Mouse (Mus musculus) CD4-positive, CD25-positive, alpha-beta regulatory T cell, adult 4 months (primary cell): ENCODE data around the gene Cntd1. TPM values are rescaled to one million over a fixed set of nuclear protein-coding genes. Genes with fewer than 3 reads are reported as not detected.
A peak's percentile ranks its signal among the peaks of the same experiment; 100 is the strongest.
"Not testable (repeated sequence)": the region's sequence is repeated elsewhere in the genome, so short reads cannot be mapped to it uniquely, and the experiment has no call there.

ENCODE experiments used
- ATAC-seq: one replicate; pipeline ENCODE4 v1.8.0; 2017
- polyA plus RNA-seq, 2 experiments: library from polyadenylated mRNA; unstranded; fragments of 100-300 nt; shearing (Covaris generic); gene quantifications; one replicate each; pipeline ENCODE4 v1.2.1; 2017

The Cntd1 gene
- polyA plus RNA-seq, 2 experiments from 2014 or later = 0.97 TPM; not detected in 1

DNA sequence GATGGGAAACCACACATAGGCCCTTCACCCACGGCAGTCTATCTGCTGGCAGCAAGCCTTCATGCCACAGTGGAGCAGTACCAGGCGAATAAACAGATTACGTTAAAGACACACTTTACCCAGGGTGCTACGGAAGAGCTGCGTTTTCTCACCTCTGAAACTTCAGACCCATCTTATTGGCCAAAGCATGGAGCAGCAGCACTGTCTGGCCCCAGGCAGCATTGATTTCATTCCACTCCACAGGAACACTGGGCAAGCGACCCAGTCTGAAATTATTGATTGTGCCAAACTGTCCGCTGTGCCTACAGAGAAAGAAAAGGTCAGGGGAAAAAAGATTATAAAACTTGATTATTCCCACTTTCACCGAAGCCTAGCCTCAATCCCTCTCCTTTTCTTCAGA is 12.4 kb downstream of the Cntd1 start:
- no peak for ATAC-seq

- ATAC-seq = no peak
These were observed 16.4 kb downstream of the Cntd1 start for GRCm38 (mm10) chr11:101295191-101295590.

DNA sequence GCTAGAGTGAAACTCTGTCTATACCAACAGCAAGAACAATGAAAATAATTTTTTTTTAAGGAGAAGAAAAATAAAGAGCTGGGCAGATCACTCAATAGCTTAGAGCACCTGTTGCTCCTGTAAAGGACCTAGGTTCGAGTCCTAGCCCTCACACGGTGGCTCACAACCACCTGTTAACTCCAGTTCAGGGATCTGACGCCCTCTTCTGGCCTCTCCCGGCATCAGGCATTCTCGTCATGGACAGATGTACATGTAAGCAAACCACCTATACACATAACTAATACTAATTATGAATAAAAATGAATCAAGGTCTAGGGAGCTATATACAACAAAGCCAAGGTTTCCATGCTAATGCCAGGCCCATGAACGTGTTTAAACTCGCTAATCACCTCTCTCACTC is 22.1 kb downstream of the Cntd1 start:
- no peak for ATAC-seq

GRCm38 (mm10) chr11:101301299-101302003 is 22.6 kb downstream of the Cntd1 start:
- ATAC-seq = peak; percentile 34

GRCm38 (mm10) chr11:101302004-101302798 is 23.4 kb downstream of the Cntd1 start, which contains the start of gene Becn1:
Gene Becn1, minus strand, starts transcription at chr11:101302286.
- ATAC-seq = peak; percentile 97

GRCm38 (mm10) chr11:101307744-101308143 is 28.9 kb downstream of the Cntd1 start:
- ATAC-seq = no peak

DNA sequence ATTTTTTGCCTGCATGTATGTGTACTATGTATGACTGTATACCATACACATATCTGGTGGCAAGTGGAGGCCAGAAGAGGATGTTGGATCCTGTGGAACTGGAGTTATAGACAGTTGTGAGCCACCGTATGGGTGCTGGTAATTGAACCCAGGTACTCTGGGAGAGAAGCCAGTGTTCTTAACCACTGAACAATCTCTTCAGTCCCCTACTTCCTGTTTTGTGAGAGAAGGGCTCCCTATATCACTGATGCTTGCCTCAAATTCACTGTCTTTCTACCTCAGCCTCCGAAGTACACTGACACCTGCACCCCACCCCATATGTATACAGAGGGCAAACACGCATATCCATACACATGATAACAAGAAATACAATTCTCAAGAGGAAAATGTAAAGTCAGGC is 32.3 kb downstream of the Cntd1 start:
- ATAC-seq = no peak

- ATAC-seq = no peak
These were observed 33.3 kb downstream of the Cntd1 start for GRCm38 (mm10) chr11:101312150-101312549.

GRCm38 (mm10) chr11:101314567-101314966 is 35.8 kb downstream of the Cntd1 start:
- ATAC-seq = no peak

GRCm38 (mm10) chr11:101315082-101315650 is 36.4 kb downstream of the Cntd1 start:
- ATAC-seq = no peak

DNA sequence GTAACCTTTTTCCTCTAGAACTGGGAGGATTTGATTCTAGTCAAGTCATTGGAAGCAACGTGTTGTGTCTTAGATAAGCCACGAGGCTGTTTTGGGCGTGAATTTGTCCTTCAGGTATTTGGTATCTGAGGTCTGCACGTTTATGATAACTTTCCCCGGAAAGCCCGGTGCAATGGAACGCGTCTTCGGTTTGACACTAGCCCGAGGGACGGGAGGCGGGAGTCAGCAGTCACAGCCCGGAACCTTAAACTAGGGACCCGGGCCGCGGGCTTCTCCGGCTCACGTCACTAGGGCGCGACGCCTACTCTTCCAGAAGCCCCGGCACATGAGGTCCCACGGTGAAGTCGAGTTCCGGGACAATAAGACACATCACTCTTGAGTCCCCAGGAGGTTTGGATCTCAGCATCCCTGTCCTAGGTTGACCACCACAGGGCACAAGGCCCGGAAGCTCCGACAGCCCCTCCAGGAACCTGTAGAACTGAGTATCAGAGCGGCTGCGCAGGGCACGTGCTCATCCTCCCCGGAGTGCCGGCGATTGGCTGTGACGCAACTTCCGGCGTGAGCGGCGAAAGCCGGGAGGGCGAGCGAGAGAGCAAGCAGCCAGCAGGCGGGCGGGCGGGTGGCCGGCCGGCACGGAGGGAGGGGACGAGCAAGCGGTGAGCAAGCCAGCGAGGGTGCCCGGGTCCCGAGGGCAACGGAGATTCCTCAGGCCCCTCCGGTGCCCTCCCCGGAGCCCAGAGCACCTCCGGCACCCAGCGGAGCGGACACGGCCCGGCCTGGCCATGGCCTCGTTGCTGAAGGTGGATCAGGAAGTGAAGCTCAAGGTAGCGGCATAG is 37.1 kb downstream of the Cntd1 start, which contains the start of gene Psme3:
Gene Psme3, plus strand, starts transcription at position 549 of the 836 bp plus-strand sequence.
- peak; percentile 85 for ATAC-seq

DNA sequence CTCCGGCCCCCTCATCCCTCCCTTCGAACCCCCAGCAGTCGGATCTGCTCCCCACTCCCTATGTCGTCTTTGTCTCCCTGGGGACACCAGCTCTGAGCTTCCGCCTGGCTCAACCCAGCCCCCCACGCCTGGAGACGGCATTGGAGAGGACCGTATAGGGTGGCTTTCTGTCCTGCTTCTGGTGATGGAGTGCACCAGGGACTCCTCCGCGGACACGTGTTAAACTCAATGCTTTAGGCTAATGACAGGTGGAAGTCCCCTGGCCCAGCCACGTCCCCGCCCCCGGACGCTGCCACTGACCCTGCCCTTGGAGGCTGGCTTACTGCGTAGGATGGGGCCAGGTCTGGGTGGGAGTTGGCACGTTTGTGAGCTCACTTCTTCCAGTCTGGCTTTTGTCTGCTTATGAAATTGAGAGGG is 37.7 kb downstream of the Cntd1 start:
- peak; percentile 21 for ATAC-seq

DNA sequence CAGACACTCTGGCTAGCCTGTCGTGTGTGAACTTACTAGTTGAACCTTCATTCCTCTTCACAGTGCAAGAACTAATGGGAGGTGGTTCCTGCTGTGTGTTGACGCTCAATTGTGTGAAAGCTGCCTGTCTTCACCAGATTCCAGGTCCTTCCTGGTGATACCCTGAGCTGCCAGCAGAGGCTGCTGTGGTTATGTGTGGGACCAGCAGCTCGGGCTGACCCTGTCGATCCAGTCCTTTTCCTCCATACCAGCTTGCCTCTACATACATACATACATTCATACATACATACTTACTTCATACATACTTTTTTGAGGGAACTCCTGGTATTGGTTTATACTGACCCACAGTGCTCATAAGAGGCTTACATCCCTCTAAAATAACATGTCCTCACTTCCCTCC is 44.8 kb downstream of the Cntd1 start:
- ATAC-seq = no peak

DNA sequence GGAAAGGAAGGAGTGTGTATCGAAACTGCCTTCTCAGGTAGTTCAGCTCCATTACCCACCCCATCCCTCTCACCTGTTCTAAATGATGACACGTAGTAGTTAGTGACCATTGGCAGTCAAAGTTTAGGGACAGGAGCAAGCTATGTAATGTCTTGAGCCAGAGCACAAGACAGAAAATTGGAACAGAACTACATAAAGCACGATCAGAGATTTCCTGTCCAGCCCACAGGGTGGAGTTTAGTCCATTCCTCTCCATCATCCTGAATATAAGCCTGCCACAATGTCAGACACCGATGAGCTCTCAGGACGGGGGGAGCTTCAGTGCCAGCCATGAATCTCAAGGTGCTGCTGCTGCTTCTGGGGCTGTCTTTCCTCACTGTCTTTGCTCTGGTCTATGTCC is 46.0 kb downstream of the Cntd1 start, which contains the start of gene Aoc2:
Gene Aoc2, plus strand, starts transcription at position 301 of the 400 bp plus-strand sequence.
- ATAC-seq = no peak

GRCm38 (mm10) chr11:101325201-101325600 is 46.4 kb downstream of the Cntd1 start:
- ATAC-seq = not testable (repeated sequence)

DNA sequence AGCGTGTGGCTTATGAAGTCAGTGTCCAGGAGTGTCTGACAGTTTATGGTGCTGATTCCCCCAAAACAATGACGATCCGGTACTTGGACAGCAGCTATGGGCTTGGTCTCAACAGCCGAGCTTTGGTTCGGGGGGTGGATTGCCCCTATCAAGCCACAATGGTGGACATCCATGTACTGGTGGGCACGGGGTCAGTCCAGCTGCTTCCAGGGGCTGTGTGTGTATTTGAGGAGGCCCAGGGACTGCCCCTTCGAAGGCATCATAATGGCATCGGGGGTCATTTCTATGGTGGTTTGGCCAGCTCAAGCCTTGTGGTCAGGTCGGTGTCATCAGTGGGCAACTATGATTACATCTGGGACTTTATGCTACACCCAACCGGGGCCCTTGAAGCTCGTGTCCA is 47.3 kb downstream of the Cntd1 start:
- no peak for ATAC-seq

DNA sequence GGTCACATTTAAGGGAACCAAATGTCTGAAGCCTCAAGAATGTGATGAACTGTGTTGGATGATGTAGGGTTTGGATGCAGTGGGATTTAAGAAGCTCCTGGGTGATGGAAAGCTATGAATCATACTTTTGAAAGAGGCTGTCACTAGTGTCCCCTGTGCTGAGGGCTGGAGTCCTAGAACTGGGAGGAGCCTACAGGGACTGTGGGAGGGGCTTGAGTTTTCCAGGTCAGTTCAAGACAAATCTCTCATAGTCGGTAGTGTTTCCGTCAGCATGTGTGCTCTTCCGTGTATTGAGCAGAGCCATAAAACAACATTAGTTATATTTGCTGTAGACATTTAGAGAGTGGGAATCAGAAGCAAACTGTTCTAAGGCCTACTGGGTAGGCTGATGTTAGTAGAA is 48.5 kb downstream of the Cntd1 start:
- ATAC-seq = no peak

GRCm38 (mm10) chr11:101328941-101329635 is 50.3 kb downstream of the Cntd1 start:
- ATAC-seq = no peak

DNA sequence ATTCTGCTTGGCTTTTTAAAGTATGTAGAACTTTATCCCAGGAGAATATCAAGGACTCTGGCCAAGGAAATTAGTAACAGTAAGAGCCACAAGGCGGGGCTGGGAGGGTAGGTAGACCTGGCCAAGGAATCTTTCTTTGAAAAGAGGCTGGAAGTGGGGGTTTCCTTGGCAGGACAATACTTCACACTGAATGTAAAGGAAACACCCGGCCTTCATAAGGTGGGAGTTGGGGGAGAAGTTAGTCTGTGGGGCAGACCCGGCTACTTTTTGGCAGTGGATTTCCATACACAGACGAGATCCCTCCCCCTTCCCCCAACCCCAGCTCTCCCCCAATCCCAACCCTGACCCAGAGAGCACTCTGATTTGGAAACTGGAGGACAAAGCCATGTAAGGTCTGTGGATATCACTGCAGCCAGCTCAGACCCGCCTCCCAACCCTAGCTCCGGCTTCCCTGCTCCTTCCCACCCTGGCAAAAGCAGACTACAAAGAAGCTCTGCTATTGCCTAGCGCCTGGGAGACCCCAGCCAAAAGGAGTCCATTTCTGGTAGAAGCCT is 51.6 kb downstream of the Cntd1 start, which contains the start of gene Aoc3:
Gene Aoc3, plus strand, starts transcription at position 235 of the 554 bp plus-strand sequence.
- ATAC-seq = no peak

GRCm38 (mm10) chr11:101330961-101331360 is 52.1 kb downstream of the Cntd1 start:
- ATAC-seq = not testable (repeated sequence)

DNA sequence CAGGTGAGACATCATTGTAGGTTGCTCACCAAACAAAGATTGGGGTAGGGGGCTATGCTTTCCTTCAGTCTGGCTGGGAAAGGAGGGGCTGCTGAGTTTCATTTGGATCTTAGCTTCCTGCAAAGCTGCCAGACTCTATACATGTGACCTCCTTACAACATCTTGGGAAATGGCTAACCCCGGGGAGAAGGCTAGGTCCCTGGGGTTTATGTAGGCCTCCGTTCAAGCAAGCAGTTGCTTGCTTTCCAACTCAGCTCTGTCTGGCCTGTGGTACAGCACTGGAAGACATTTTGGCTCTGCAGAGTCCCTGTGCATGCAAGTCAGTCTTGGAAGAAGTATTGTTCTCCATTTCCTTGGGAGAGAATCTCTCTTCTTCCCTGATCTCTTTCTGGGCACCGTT is 53.7 kb downstream of the Cntd1 start:
- no peak for ATAC-seq
